Mouse (Mus musculus): ENCODE results near the gene Stx1b.

DNA sequence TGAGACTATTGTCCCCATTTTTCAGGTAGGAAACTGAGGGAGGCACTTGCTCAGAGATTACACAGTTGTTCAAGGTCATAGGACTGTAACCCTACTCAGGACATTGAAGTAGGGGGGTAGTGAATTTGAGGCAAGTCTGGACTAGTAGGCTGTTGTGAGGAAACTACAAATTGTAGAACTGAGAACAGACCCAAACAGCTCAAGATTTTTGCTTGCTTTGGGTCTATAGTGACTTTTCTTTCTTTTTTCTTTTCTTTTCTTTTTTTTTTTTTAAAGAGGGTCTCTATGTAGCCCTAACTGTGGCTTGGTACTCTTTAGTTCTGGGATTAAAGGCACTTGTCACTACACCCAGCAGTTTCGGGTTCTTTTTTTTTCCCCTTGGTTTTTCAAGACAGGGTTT is 51.8 kb downstream of the Stx1b start:
- TF ChIP-seq CTCF (IDR thresholded peaks at IDR 0.05; ENCODE audit: low read depth, low read length) (no peak), POLR2AphosphoS5 (IDR thresholded peaks at IDR 0.05; ENCODE audit: insufficient replicate concordance, low read depth, low read length) (no peak), TAL1 (conservative IDR thresholded peaks at IDR 0.05; ENCODE audit: low read depth, low read length) (no peak)
